Mouse (Mus musculus): ENCODE measurements at regions not wholly inside any gene's neighbourhood (a gene's known extent, or its start where the extent isn't known, plus 50 kb on each side); places are given as distances from the start of the nearest gene placed in this dataset.

- DNase-seq: no peak
Observed at GRCm38 (mm10) chr8:126737032-126737431, 143.2 kb upstream of the Irf2bp2 start.

DNA sequence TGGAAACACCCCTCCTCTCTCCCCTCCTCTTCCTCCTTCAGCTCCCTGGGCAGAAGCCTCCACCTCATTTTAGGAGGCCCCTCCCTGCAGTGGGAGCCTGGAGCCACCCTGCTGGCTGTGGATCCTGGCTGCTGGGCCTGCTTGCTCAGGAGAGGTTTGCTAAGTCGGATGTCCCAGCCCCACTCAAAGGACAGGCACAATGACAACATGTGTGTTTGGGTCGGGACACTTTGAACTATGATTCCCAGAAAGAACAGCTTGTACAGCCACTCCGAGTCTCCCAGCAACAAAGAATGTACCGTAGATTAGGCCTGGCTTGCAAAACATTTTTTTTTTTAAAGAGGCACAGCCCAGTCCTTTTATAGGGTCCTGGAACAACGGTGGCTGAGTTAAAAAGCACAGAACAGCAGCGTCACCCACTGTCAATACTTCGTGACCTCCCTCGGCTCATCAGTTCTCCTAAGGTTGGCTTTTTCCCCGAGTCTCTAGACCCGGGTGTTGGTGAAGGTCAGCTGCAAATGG, 142.7 kb upstream of the Irf2bp2 start:
- peak; percentile 37 for DNase-seq

DNA sequence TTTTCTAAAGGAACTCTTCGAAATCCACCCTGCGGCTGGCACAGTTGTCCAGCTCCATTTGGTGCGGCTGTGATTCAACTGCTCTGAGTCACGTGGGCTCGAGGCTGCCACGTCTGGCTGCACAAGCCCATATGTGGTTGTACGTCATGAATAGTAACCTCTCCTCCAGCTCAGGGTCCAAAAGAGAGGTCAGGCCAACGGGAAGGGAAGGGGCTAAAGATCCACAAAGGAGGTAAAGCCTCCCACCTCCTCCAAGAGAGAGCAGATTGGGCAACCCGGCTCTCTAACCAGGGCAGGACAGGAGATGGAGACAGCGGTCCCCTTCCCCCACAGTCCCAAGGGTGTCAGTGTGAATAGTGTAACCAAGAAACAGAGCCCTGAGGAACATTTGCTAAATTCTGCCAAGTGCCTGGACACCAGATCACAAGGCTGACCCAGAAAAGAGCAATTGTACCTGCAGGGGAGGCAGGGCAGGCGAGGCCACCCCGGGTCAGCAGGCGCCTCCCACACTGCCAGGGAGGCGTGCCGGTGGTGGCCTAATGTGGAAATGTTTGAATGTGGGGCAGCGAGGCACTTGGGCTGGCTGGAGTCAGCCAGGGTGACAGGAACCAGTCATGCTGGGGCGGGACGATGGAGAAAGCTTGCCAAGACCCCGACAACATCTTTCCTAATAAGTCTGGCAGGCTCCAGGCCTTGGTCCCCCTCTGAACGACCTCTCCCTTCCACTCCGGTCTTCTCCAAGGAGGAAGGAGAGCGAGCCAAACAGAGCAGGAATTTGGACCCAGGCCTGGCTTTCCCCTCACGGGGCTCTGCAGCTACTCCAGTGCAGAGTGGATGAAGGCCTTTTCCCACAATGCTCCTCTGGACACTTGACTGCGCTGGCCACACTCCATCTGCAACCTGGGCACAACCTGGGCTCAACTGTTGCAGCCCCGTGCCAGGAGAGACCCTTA, 142.0 kb upstream of the Irf2bp2 start:
- peak; percentile 61 for DNase-seq

GRCm38 (mm10) chr8:126734743-126735487, 141.1 kb upstream of the Irf2bp2 start:
- DNase-seq: no peak

- no peak for DNase-seq
Observed at GRCm38 (mm10) chr8:126733779-126734178, 140.0 kb upstream of the Irf2bp2 start.

- no peak for DNase-seq
Observed at GRCm38 (mm10) chr8:126733307-126733706, 139.5 kb upstream of the Irf2bp2 start.

GRCm38 (mm10) chr8:126730017-126730631, 136.3 kb upstream of the Irf2bp2 start:
- DNase-seq: no peak

DNA sequence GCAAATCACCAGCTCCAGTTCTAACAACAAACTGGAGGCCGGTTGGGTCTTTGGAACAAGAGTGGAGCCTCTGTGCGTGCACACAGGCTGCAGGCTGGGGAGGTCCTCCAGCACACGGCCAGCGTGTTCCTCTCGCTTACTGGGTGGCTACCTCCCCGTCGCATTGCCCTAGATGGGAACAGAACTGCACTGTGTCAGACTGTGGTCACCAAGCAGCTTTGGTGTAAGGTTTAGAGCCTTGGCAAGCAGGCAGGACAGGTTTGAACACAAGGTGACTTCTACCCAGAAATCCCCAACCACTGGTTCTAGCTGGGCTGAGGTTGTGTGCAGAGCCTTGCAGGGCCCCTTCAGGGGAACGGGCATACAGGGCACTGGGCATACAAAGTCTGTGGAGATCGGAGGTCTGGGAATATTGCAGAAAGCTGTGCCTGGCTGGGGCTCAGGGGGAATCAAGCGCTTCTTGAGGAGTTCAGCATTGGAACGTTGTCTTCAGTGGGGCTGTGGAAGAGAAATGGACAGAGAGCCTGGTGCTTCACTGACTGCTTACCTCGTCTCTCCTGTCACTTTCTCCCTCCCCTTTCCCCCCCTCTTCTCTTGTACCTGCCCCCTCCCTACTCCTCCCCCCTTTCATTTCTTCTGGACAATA, 135.3 kb upstream of the Irf2bp2 start:
- DNase-seq: no peak

- no peak for DNase-seq
Observed at GRCm38 (mm10) chr8:126728135-126728534, 134.3 kb upstream of the Irf2bp2 start.

DNA sequence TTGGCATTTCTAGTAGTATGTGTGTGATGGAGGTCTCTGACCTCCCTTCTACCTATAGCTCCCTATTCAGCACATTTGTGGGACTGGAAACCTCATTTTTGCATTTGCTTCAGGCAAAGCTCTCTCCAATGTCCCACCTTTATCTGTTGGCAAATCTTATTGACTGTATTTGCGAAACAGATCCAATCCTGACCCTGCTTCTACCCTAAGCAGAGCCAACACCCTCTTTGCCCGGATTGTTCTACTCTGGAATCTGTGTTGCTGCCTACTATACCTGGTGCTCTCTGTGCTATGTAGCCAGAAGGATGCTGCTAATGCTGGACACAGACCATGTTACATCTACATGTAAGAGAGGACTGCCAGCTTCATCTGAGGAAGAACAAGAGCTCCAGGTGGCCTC, 133.3 kb upstream of the Irf2bp2 start:
- no peak for DNase-seq

DNA sequence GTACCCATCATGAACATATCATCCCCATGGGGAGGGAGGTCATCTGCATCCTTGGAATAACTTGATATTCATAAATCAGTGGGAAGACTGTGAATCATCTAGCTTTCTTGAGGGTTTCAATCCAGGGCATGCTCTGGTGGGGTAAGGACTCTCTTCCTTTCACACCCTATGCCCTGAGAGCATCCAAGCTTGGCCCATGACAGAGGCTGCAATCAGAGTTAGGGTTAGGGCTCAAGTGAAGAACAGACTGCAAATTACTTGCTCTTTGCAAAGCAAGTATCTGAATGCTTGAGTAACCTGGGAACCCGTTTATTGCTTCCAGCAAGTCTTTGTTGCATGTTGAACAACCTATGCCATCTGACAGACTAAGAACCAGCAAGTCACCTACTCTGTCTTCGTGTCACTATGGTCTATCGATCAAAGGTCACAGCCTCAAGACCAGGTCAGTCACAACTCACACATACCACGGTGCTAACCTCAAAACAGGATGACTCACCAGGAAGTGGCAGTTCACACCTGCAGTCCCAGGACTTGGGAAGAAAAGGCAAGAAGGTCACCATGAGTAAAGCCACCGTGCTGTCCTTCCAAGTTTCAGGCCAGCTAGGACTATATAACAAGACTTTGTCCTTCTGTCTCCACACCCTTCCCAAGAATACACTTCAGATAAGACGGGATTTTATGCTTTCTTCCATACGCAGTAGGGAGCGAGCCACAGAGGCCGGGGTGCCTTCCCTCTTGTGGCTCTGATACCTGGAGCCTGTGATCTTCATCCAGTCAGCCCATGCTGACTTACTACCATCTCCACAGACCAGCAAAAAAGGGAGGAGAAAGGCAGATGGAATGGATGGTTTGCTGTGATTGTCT, 129.7 kb upstream of the Irf2bp2 start:
- DNase-seq: no peak

DNA sequence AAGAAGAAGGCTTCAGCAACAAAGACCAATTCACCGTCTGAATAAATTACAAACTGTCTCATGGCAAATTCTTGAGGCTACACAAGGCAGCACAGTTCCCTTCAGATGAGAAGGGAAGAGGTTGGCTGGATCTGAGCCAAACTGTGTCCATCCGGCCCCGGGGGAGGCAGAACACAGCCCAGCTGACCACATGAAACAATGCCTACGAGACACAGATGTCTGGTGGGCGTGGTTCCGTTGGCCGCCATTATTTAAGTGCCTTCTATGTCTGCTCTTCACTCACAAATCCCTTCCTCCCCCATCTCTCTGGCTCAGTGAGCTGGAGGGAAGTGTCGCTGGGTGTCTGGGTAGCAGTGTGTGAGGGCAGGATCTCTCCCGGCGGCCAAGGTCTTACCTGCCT, 127.8 kb upstream of the Irf2bp2 start:
- DNase-seq: no peak

- no peak for DNase-seq
Observed at GRCm38 (mm10) chr8:126720473-126721145, 126.8 kb upstream of the Irf2bp2 start.

GRCm38 (mm10) chr8:126719748-126720147, 126.0 kb upstream of the Irf2bp2 start:
- DNase-seq: no peak

GRCm38 (mm10) chr8:126717652-126718155, 123.9 kb upstream of the Irf2bp2 start:
- DNase-seq: no peak

- no peak for DNase-seq
Observed at GRCm38 (mm10) chr8:126715666-126716065, 121.9 kb upstream of the Irf2bp2 start.

DNA sequence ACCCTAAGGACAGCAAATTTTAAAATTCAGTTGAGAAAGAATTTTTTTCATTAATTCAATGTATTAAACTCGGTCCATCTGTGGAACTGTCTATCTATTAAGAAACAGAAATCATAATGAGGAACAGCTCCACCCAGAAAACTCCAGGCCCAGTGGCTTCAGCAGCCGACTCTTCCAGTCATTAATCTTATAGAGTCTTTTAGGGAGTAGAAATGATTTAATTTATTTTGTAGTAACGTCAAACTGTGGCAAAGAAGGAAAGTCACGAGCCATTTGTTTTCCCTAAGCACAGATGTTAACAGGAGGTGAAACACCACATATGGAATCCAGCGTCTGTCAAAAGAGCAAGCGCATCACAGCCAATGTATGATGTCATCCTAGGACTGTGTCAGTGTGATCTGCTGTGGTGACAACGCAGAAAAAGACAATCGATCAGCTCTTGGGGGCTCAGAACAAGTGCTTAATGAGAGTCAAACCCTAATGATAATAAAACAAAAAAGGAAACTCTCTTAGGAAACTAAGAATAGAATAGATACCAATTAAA, 119.9 kb upstream of the Irf2bp2 start:
- DNase-seq: no peak

DNA sequence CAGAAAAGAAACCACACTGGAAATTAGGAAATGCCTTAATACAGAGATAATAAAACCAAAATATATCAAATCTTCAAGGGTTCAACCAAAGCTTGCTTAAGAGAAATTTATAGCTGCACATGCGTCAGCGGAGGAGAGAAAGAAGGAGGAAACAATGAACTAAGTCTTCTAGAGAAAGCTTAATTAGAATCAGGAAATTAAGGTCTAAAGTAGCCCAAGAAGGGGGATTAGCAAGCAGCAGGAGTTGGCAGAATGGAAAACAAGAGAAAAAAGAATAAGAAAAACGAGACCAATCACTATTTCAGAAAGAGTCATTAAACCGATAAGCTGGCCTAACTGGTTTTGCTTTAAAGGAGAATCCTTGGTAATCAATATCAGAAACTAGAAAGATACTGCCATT, 119.4 kb upstream of the Irf2bp2 start:
- no peak for DNase-seq

- no peak for DNase-seq
Observed at GRCm38 (mm10) chr8:126712749-126713148, 119.0 kb upstream of the Irf2bp2 start.

DNA sequence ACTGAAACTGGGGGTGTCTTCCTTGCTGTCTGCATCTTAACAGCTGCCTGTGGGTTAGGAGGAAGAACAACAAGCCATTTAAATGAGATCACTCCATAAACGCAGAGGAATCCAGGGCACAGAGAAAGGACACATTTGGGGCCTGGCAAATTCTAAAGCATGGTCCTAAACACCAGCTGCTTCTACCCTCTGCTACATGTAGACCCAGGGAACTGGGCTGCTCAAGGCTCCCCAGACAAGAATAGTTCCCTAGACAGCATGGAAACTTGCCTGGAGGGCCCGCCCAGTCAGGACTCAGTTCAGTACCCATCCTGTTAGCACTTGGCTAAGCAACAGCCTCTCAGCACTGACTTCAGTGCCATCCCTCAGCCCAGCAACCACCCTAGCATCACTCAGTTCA, 115.2 kb upstream of the Irf2bp2 start:
- DNase-seq: no peak

Measured in right cerebral cortex, postnatal 25 days (tissue).